Mouse (Mus musculus) hindbrain, embryonic 16.5 days (tissue): ENCODE measurements around the gene Ptprd. TPM values are rescaled to one million over a fixed set of nuclear protein-coding genes. Genes with fewer than 3 reads are reported as not detected.

Experiments used
- ATAC-seq: fragments of 200-750 bp; cut with Nextera tagmentation; 2 replicates; pipeline ENCODE4 v1.8.0; 2017; ENCODE audit warnings: moderate TSS enrichment, moderate library complexity
- H3K27ac ChIP-seq: fragments of 300-500 bp; sonication (generic); 2 replicates; pipeline ENCODE4 v1.5.1; 2014; ENCODE audit warnings: low read depth, mild to moderate bottlenecking, control low read depth, low read length, moderate library complexity
- H3K27me3 ChIP-seq: fragments of 300-500 bp; sonication (generic); replicated peaks from 2 replicates; pipeline ENCODE4 v1.6.1; 2014; ENCODE audit warnings: low read length; ENCODE audit not compliant: control insufficient read depth, insufficient read depth
- H3K36me3 ChIP-seq: fragments of 300-500 bp; sonication (generic); 2 replicates; pipeline ENCODE4 v1.6.1; 2014; ENCODE audit warnings: mild to moderate bottlenecking, low read length, moderate library complexity, mixed read lengths; ENCODE audit not compliant: control insufficient read depth, insufficient read depth
- H3K4me1 ChIP-seq: fragments of 300-500 bp; sonication (generic); 2 replicates; pipeline ENCODE4 v1.6.1; 2014; ENCODE audit warnings: low read depth, low read length; ENCODE audit not compliant: control insufficient read depth, insufficient read depth
- H3K4me2 ChIP-seq: fragments of 300-500 bp; sonication (generic); 2 replicates; pipeline ENCODE4 v1.6.1; 2014; ENCODE audit warnings: mild to moderate bottlenecking, low read length, control low read depth, moderate library complexity
- H3K4me3 ChIP-seq: fragments of 300-500 bp; sonication (generic); 2 replicates; pipeline ENCODE4 v1.5.1; 2014; ENCODE audit warnings: mild to moderate bottlenecking, low read length, control low read depth, moderate library complexity
- H3K9ac ChIP-seq: fragments of 300-500 bp; sonication (generic); 2 replicates; pipeline ENCODE4 v1.6.1; 2014; ENCODE audit warnings: low read depth, mild to moderate bottlenecking, control low read depth, low read length, moderate library complexity
- H3K9me3 ChIP-seq: fragments of 300-500 bp; sonication (generic); 2 replicates; pipeline ENCODE4 v1.6.1; 2014; ENCODE audit warnings: mild to moderate bottlenecking, low read length, moderate library complexity; ENCODE audit not compliant: control insufficient read depth
- WGBS: fragments of 180-500 bp; shearing (Covaris S2); extraction: QIAGEN DNeasy Blood & Tissue Kit; methylation state at CpG from one replicate; pipeline ENCODE4 v1.1.7; 2014; 5-methylcytosine and 5-hydroxymethylcytosine counted together
- polyA plus RNA-seq: library from polyadenylated mRNA; unstranded; fragments of >200 nt; fragmentation: Nextera tagmentation; extraction: Ambion mirVana; gene quantifications from 2 replicates; pipeline ENCODE4 v1.2.1, GENCODE M21; 2015

Gene Ptprd
- polyA plus RNA-seq, 1 experiment from 2014 or later = 71.6 TPM

DNA sequence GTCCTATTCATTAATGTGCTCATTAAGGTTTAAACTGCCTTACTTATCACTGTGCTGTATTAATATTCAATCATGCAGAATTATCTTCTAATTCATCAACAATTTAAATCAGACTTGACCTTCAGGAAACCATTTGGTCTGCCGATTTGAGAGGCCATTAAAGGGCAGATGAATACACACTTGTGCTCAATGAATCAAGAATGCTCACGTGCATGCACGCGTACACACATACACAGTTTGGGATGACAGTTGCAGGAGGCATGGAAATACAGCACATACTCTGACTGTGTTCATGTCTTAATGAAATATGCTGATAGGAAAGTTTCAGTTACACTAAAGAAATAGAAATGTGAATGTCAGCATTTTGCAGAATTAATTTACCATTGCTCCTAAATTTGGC, 2066.8 kb downstream of the Ptprd start:
- H3K27ac ChIP-seq = no peak overlapping the region
- no peaks in the 10 kb centered on the region for H3K36me3 ChIP-seq
- no peak for ATAC-seq
- no peak overlapping the region for H3K9ac ChIP-seq
- no peak overlapping the region for H3K4me3 ChIP-seq
- no peaks in the 10 kb centered on the region for H3K9me3 ChIP-seq
- 57% methylated on average over 4 of the region's 4 CpGs for WGBS
- H3K4me1 ChIP-seq = no peaks in the 10 kb centered on the region
- no peak overlapping the region for H3K4me2 ChIP-seq
- no peaks in the 10 kb centered on the region for H3K27me3 ChIP-seq

- ATAC-seq = no peak
- Histone ChIP-seq H3K27me3 (no peaks in the 10 kb centered on the region), H3K4me3 (no peak overlapping the region), H3K4me1 (no peaks in the 10 kb centered on the region), H3K4me2 (no peak overlapping the region), H3K9me3 (no peaks in the 10 kb centered on the region), H3K36me3 (no peaks in the 10 kb centered on the region), H3K27ac (no peak overlapping the region), H3K9ac (no peak overlapping the region)
- 24% methylated on average over 2 of the region's 2 CpGs for WGBS
Observed at GRCm38 (mm10) chr4:76144333-76144732, 2067.4 kb downstream of the Ptprd start.

- no peaks in the 10 kb centered on the region for H3K4me1 ChIP-seq
- no peak overlapping the region for H3K9ac ChIP-seq
- no peak overlapping the region for H3K4me3 ChIP-seq
- H3K27ac ChIP-seq = no peak overlapping the region
- no peaks in the 10 kb centered on the region for H3K27me3 ChIP-seq
- H3K9me3 ChIP-seq = no peaks in the 10 kb centered on the region
- no peak for ATAC-seq
- H3K4me2 ChIP-seq = no peak overlapping the region
- 54% methylated on average over 3 of the region's 3 CpGs for WGBS
- no peaks in the 10 kb centered on the region for H3K36me3 ChIP-seq
Observed at GRCm38 (mm10) chr4:76137901-76138300, 2073.9 kb downstream of the Ptprd start.

- no peak for ATAC-seq
- WGBS = 87% methylated on average over 14 of the region's 14 CpGs
- Histone ChIP-seq H3K27ac (no peak overlapping the region), H3K36me3 (no peaks in the 10 kb centered on the region), H3K27me3 (no peaks in the 10 kb centered on the region), H3K9ac (no peak overlapping the region), H3K9me3 (no peaks in the 10 kb centered on the region), H3K4me2 (no peak overlapping the region), H3K4me3 (no peak overlapping the region), H3K4me1 (no peaks in the 10 kb centered on the region)
Observed at GRCm38 (mm10) chr4:76136625-76137024, 2075.1 kb downstream of the Ptprd start.

DNA sequence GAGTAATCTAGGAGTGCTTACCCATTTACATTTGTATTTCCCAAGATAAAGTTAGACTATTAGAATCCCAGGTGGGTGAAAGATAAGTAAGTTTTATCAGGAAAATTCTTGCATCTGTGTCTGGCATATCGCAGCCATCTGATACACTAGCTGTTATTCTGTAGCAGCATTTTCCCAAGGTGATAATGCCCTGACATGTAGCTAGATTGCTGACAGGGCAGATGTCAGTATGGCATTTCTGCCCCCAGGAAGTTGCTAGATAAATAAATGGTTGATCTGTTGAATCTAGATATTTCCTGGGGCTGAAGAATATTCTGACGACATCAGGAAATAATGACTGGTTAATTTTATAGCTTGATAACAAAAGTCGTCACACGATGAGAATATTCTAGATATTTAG, 2119.9 kb downstream of the Ptprd start:
- Histone ChIP-seq H3K36me3 (no peaks in the 10 kb centered on the region), H3K27me3 (no peaks in the 10 kb centered on the region), H3K9ac (no peak overlapping the region), H3K4me1 (no peaks in the 10 kb centered on the region), H3K9me3 (no peaks in the 10 kb centered on the region), H3K4me2 (no peak overlapping the region), H3K4me3 (no peak overlapping the region), H3K27ac (no peak overlapping the region)
- 89% methylated on average over 4 of the region's 4 CpGs for WGBS
- no peak for ATAC-seq

- H3K4me1 ChIP-seq = no peaks in the 10 kb centered on the region
- H3K27me3 ChIP-seq = no peaks in the 10 kb centered on the region
- no peak overlapping the region for H3K9ac ChIP-seq
- peaks cover 3% of the 10 kb centered on the region for H3K36me3 ChIP-seq
- H3K4me2 ChIP-seq = no peak overlapping the region
- no peak overlapping the region for H3K27ac ChIP-seq
- no peaks in the 10 kb centered on the region for H3K9me3 ChIP-seq
- no peak for ATAC-seq
- H3K4me3 ChIP-seq = no peak overlapping the region
Observed at GRCm38 (mm10) chr4:76089866-76090265, 2121.9 kb downstream of the Ptprd start.

DNA sequence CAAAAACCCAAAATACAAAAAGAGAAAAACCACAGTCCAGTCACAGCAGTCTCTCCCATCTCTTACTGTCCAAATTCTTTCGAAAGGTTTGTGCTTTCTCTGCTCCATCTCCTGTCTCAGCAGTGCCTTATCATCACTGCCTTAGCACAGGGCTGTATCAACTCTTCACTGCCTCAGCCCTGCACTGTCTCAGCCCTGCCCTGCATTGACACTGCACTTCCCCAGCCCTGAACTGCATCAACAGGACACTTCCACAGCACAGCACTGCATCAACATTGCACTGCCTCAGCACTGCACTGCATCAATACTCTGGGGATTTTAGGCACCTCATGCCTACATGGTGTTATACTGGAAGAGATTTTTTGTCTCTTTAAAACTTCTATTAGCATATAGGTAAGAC, 2135.7 kb downstream of the Ptprd start:
- H3K4me1 ChIP-seq = no peaks in the 10 kb centered on the region
- H3K4me3 ChIP-seq = no peak overlapping the region
- no peaks in the 10 kb centered on the region for H3K9me3 ChIP-seq
- peaks cover 3% of the 10 kb centered on the region; the same call in 1 of the 2 replicates for H3K36me3 ChIP-seq
- ATAC-seq = no peak
- no peaks in the 10 kb centered on the region for H3K27me3 ChIP-seq
- no peak overlapping the region for H3K9ac ChIP-seq
- no peak overlapping the region for H3K27ac ChIP-seq
- no peak overlapping the region for H3K4me2 ChIP-seq
- 100% methylated on average over 1 of the region's 1 CpGs for WGBS

GRCm38 (mm10) chr4:76073286-76073685, 2138.5 kb downstream of the Ptprd start:
- Histone ChIP-seq H3K9me3 (no peaks in the 10 kb centered on the region), H3K4me1 (no peaks in the 10 kb centered on the region), H3K4me2 (no peak overlapping the region), H3K36me3 (peaks cover 3% of the 10 kb centered on the region; the same call in 1 of the 2 replicates), H3K27ac (no peak overlapping the region), H3K27me3 (no peaks in the 10 kb centered on the region), H3K9ac (no peak overlapping the region), H3K4me3 (no peak overlapping the region)
- ATAC-seq = no peak
- WGBS = 85% methylated on average over 3 of the region's 3 CpGs

- H3K27ac ChIP-seq = no peak overlapping the region
- no peaks in the 10 kb centered on the region for H3K9me3 ChIP-seq
- H3K36me3 ChIP-seq = peaks cover 3% of the 10 kb centered on the region; the same call in 1 of the 2 replicates
- no peaks in the 10 kb centered on the region for H3K4me1 ChIP-seq
- no peak overlapping the region for H3K4me3 ChIP-seq
- no peak overlapping the region for H3K4me2 ChIP-seq
- no peaks in the 10 kb centered on the region for H3K27me3 ChIP-seq
- H3K9ac ChIP-seq = no peak overlapping the region
- WGBS = 69% methylated on average over 6 of the region's 6 CpGs
- no peak for ATAC-seq
Observed at GRCm38 (mm10) chr4:76071720-76072119, 2140.0 kb downstream of the Ptprd start.

- H3K36me3 ChIP-seq = no peaks in the 10 kb centered on the region
- no peaks in the 10 kb centered on the region for H3K9me3 ChIP-seq
- H3K4me3 ChIP-seq = no peak overlapping the region
- ATAC-seq = no peak
- no peak overlapping the region for H3K27ac ChIP-seq
- H3K27me3 ChIP-seq = no peaks in the 10 kb centered on the region
- WGBS = 84% methylated on average over 2 of the region's 2 CpGs
- H3K4me1 ChIP-seq = no peaks in the 10 kb centered on the region
- H3K9ac ChIP-seq = no peak overlapping the region
- H3K4me2 ChIP-seq = no peak overlapping the region
Observed at GRCm38 (mm10) chr4:76056836-76057235, 2154.9 kb downstream of the Ptprd start.
